Mouse (Mus musculus): ENCODE measurements around the gene Gm17374. TPM values are rescaled to one million over a fixed set of nuclear protein-coding genes. Genes with fewer than 3 reads are reported as not detected.
"Not testable (repeated sequence)": the region's sequence is repeated elsewhere in the genome, so short reads cannot be mapped to it uniquely, and the experiment has no call there.

Gene Gm17374
- total RNA-seq (2014; rRNA removed) (not detected in 2 replicates), polyA plus RNA-seq (2012; rRNA removed) (not detected in 2 replicates)

- H3K4me1 ChIP-seq (ENCODE audit: control insufficient read depth, insufficient read depth, low read length); DNase-seq (ENCODE audit: extremely low read depth, low read depth, low spot score); H3K27ac ChIP-seq (replicated peaks; ENCODE audit: insufficient read depth, low read depth, low read length); H3K4me3 ChIP-seq (ENCODE audit: insufficient read depth, low read depth, low read length); H3K9ac ChIP-seq (ENCODE audit: low read depth, low read length); H3K79me2 ChIP-seq (ENCODE audit: control insufficient read depth, insufficient read depth, low read length); H3K27me3 ChIP-seq (ENCODE audit: control insufficient read depth, insufficient read depth, low read length): not testable (repeated sequence)
- H3K36me3 ChIP-seq (ENCODE audit: control insufficient read depth, insufficient read depth, low read length): peaks cover 34% of the 10 kb centered on the region
- 95% methylated on average over 4 of the region's 4 CpGs for WGBS
These were observed at the start of gene Gm17374 for GRCm38 (mm10) chr2:140151743-140152142. Gm17374 (plus strand) TSS chr2:140152043.

DNA sequence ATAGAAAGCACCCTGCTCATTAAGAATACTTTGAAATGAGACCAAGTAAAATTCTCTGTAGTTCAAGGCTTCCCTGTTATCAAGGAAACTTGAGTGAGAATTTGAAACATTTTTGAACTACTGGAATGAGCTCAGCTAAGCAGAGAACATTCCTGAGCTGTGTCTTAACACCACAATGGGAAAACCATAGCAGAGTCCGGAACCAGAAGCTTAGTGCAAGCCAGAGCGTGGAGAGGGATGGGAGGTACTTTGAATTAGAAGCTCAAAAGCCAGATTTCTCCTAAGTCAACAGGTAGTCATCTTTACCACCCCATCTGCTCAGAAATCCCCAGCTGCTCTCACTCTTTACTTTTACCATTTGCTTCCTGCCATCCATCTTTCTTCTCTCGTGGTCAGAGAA, 46.9 kb upstream of the Gm17374 start:
- 63% methylated on average over 3 of the region's 3 CpGs for WGBS
- Histone ChIP-seq H3K4me3 (ENCODE audit: insufficient read depth, low read depth, low read length) (no peak overlapping the region), H3K4me1 (ENCODE audit: control insufficient read depth, insufficient read depth, low read length) (no peaks in the 10 kb centered on the region), H3K36me3 (ENCODE audit: control insufficient read depth, insufficient read depth, low read length) (no peaks in the 10 kb centered on the region), H3K9ac (ENCODE audit: low read depth, low read length) (no peak overlapping the region), H3K79me2 (ENCODE audit: control insufficient read depth, insufficient read depth, low read length) (no peaks in the 10 kb centered on the region), H3K27ac (replicated peaks; ENCODE audit: insufficient read depth, low read depth, low read length) (no peak overlapping the region), H3K27me3 (ENCODE audit: control insufficient read depth, insufficient read depth, low read length) (no peaks in the 10 kb centered on the region)
- TF ChIP-seq POLR2A (IDR thresholded peaks at IDR 0.05; ENCODE audit: extremely low read depth, insufficient read depth, low read length) (no peak), CTCF (IDR thresholded peaks at IDR 0.05; ENCODE audit: low read depth, low read length) (no peak)
- no peak for DNase-seq (ENCODE audit: extremely low read depth, low read depth, low spot score)

DNA sequence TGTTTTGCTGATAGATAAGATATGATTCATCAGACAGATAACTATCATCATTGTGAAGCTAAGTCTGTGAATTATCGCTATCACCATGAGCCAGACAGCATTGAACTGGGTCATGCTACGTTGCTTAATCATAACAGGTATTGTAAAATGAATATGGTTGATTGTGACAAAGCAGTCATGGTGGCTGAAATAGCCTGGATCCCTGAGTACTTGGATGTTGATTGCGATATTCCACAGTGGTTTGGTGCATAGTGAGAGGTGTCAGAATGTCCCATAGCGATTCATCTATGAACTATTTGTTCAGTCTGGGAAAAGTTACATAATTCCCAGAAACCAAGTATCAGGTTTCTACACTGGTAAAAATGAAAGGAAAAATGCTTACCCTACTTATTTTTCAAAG, 44.2 kb upstream of the Gm17374 start:
- Histone ChIP-seq H3K4me3 (ENCODE audit: insufficient read depth, low read depth, low read length) (no peak overlapping the region), H3K79me2 (ENCODE audit: control insufficient read depth, insufficient read depth, low read length) (no peaks in the 10 kb centered on the region), H3K4me1 (ENCODE audit: control insufficient read depth, insufficient read depth, low read length) (no peaks in the 10 kb centered on the region), H3K9ac (ENCODE audit: low read depth, low read length) (no peak overlapping the region), H3K36me3 (ENCODE audit: control insufficient read depth, insufficient read depth, low read length) (no peaks in the 10 kb centered on the region), H3K27me3 (ENCODE audit: control insufficient read depth, insufficient read depth, low read length) (no peaks in the 10 kb centered on the region), H3K27ac (replicated peaks; ENCODE audit: insufficient read depth, low read depth, low read length) (no peak overlapping the region)
- no peak for DNase-seq (ENCODE audit: extremely low read depth, low read depth, low spot score)
- TF ChIP-seq CTCF (IDR thresholded peaks at IDR 0.05; ENCODE audit: low read depth, low read length): no peak
- TF ChIP-seq POLR2A (IDR thresholded peaks at IDR 0.05; ENCODE audit: extremely low read depth, insufficient read depth, low read length): no peak
- whole genome bisulfite sequencing: 85% methylated on average over 4 of the region's 4 CpGs

DNA sequence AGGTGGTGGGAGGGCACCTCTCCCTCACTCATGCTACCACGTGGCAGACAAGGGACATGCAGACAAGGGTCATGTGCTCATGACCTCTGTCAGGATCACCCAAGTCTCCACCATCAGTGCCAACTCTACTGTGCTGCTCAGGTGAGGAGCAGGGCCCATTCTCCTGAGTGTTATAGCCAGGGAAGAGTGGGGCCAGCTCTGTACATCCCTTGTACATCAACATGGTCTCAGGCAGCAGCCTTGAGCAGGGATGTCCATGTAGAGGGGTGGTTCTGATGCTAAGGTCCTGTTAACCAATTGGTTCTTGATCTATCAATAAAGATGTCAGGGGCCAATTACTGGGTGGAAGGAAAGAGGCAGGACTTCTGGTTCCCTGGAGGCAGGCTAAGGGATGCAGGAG, 42.9 kb upstream of the Gm17374 start:
- no peak for TF ChIP-seq POLR2A (IDR thresholded peaks at IDR 0.05; ENCODE audit: extremely low read depth, insufficient read depth, low read length)
- no peak for TF ChIP-seq CTCF (IDR thresholded peaks at IDR 0.05; ENCODE audit: low read depth, low read length)
- WGBS: 42% methylated on average over 1 of the region's 1 CpGs

DNA sequence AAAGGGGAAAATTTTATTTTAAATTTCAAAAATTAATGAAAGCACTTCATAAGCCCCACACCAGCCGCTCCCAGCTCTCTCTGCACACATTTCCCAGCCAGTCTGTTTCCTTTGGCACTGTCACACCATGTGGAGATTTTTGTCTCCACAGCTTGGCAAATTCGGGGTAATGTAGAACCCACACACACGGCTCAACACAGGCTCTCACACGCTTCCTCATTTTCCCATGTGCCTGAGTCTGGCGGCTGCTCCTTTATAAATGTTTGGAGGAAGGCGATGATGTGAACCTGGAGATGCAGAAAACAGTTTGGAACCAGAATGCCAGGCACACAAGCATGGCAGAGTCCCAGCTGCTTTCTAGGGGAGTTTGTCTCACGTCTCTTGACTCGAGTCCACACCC, 38.0 kb upstream of the Gm17374 start:
- no peaks in the 10 kb centered on the region for H3K79me2 ChIP-seq (ENCODE audit: control insufficient read depth, insufficient read depth, low read length)
- no peak overlapping the region for H3K27ac ChIP-seq (replicated peaks; ENCODE audit: insufficient read depth, low read depth, low read length)
- H3K27me3 ChIP-seq (ENCODE audit: control insufficient read depth, insufficient read depth, low read length): no peaks in the 10 kb centered on the region
- H3K9ac ChIP-seq (ENCODE audit: low read depth, low read length): no peak overlapping the region
- 86% methylated on average over 8 of the region's 8 CpGs for WGBS
- H3K4me1 ChIP-seq (ENCODE audit: control insufficient read depth, insufficient read depth, low read length): no peaks in the 10 kb centered on the region
- no peaks in the 10 kb centered on the region for H3K36me3 ChIP-seq (ENCODE audit: control insufficient read depth, insufficient read depth, low read length)
- H3K4me3 ChIP-seq (ENCODE audit: insufficient read depth, low read depth, low read length): no peak overlapping the region
- TF ChIP-seq POLR2A (IDR thresholded peaks at IDR 0.05; ENCODE audit: extremely low read depth, insufficient read depth, low read length) (no peak), CTCF (IDR thresholded peaks at IDR 0.05; ENCODE audit: low read depth, low read length) (no peak)
- DNase-seq (ENCODE audit: extremely low read depth, low read depth, low spot score): no peak

More for the DNA sequence above, 42.9 kb upstream of the Gm17374 start:
- Histone ChIP-seq H3K79me2 (ENCODE audit: control insufficient read depth, insufficient read depth, low read length) (no peaks in the 10 kb centered on the region), H3K27ac (replicated peaks; ENCODE audit: insufficient read depth, low read depth, low read length) (no peak overlapping the region), H3K4me1 (ENCODE audit: control insufficient read depth, insufficient read depth, low read length) (no peaks in the 10 kb centered on the region), H3K9ac (ENCODE audit: low read depth, low read length) (no peak overlapping the region), H3K36me3 (ENCODE audit: control insufficient read depth, insufficient read depth, low read length) (no peaks in the 10 kb centered on the region), H3K4me3 (ENCODE audit: insufficient read depth, low read depth, low read length) (no peak overlapping the region), H3K27me3 (ENCODE audit: control insufficient read depth, insufficient read depth, low read length) (no peaks in the 10 kb centered on the region)
- no peak for DNase-seq (ENCODE audit: extremely low read depth, low read depth, low spot score)

GRCm38 (mm10) chr2:140125516-140125915, 26.3 kb upstream of the Gm17374 start:
- no peak overlapping the region for H3K4me3 ChIP-seq (ENCODE audit: insufficient read depth, low read depth, low read length)
- H3K9ac ChIP-seq (ENCODE audit: low read depth, low read length): no peak overlapping the region
- H3K4me1 ChIP-seq (ENCODE audit: control insufficient read depth, insufficient read depth, low read length): no peaks in the 10 kb centered on the region
- H3K27ac ChIP-seq (replicated peaks; ENCODE audit: insufficient read depth, low read depth, low read length): no peak overlapping the region
- H3K27me3 ChIP-seq (ENCODE audit: control insufficient read depth, insufficient read depth, low read length): no peaks in the 10 kb centered on the region
- TF ChIP-seq CTCF (IDR thresholded peaks at IDR 0.05; ENCODE audit: low read depth, low read length): no peak
- no peak for TF ChIP-seq POLR2A (IDR thresholded peaks at IDR 0.05; ENCODE audit: extremely low read depth, insufficient read depth, low read length)
- DNase-seq (ENCODE audit: extremely low read depth, low read depth, low spot score): no peak
- 92% methylated on average over 2 of the region's 2 CpGs for WGBS
- peaks cover 55% of the 10 kb centered on the region for H3K36me3 ChIP-seq (ENCODE audit: control insufficient read depth, insufficient read depth, low read length)
- H3K79me2 ChIP-seq (ENCODE audit: control insufficient read depth, insufficient read depth, low read length): no peaks in the 10 kb centered on the region
